Mouse (Mus musculus): ENCODE results near the gene Tgfb1. TPM values are rescaled to one million over a fixed set of nuclear protein-coding genes. Genes with fewer than 3 reads are reported as not detected.

The Tgfb1 gene
- polyA plus RNA-seq, 1 experiment from 2014 or later, result 2.1 TPM

- Histone ChIP-seq H3K9me3 (no peaks in the 10 kb centered on the region), H3K27me3 (peaks cover 48% of the 10 kb centered on the region)
- no peak for ATAC-seq (ENCODE audit: low read depth)
These were observed 9.8 kb upstream of the Tgfb1 start for GRCm38 (mm10) chr7:25677013-25677412.

GRCm38 (mm10) chr7:25679971-25680370 is 6.8 kb upstream of the Tgfb1 start:
- Histone ChIP-seq H3K4me3 (peak overlapping the region; percentile 49), H3K9me3 (no peaks in the 10 kb centered on the region), H3K4me1 (replicated peaks) (peaks cover 39% of the 10 kb centered on the region), H3K9ac (peak overlapping the region; percentile 69; the same call in 1 of the 2 replicates), H3K36me3 (no peaks in the 10 kb centered on the region), H3K27me3 (peaks cover 32% of the 10 kb centered on the region), H3K27ac (replicated peaks) (peak overlapping the region; percentile 94; the same call in 1 of the 2 replicates), H3K4me2 (peak overlapping the region; percentile 55)
- 8% methylated on average over 6 of the region's 6 CpGs for WGBS
- no peak for ATAC-seq (ENCODE audit: low read depth)

More at GRCm38 (mm10) chr7:25677013-25677412, 9.8 kb upstream of the Tgfb1 start:
- Histone ChIP-seq H3K4me2 (no peak overlapping the region), H3K4me1 (replicated peaks) (peaks cover 41% of the 10 kb centered on the region), H3K27ac (replicated peaks) (peak overlapping the region; percentile 78), H3K9ac (no peak overlapping the region), H3K36me3 (no peaks in the 10 kb centered on the region), H3K4me3 (no peak overlapping the region)
- WGBS, result 89% methylated on average over 7 of the region's 7 CpGs

DNA sequence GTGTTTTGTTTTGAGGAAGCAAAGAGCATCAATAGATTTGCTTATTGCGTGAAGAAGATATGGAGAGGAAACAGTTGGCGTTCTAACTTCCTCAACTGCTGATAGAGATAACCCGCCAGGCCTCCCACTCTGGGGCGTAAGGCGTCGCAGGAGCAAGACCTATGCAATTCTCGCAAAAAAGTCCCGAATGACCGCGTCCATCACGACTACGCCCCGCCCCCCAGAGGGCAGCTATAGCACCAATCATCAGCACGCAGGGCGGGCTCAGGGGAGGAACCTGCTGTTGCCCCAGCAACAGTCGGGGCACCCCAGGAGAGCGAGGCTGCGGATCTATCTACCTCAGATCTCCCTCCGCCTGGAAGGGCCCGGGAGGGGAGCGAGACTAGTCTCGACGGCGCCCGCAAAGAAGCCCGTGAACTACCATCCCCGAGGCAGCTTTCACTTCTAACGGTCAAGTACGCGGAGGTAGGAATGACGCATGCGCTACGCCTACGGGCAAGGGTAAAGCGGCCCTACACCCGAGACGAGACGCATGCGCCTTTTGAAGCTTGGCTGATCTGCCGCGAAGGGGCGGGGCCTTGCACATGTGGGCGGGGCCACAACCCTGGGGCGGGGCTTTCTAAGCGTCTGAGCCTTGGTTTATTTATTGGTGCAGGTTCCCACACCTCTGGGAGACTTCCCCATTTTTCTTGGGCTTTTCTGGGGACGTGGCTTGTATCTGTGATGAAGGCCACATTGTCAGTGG is 6.1 kb upstream of the Tgfb1 start, which contains the start of gene B9d2:
Gene B9d2, plus strand, starts transcription at position 267 of the 745 bp plus-strand sequence.
- H3K4me3 ChIP-seq, result peak within 1 kb of the TSS; percentile 49
- peaks cover 33% of the 10 kb centered on the region for H3K4me1 ChIP-seq (replicated peaks)
- peak within 1 kb of the TSS; percentile 94 for H3K27ac ChIP-seq (replicated peaks)
- no peaks in the 10 kb centered on the region for H3K9me3 ChIP-seq
- ATAC-seq (ENCODE audit: low read depth), result peak; percentile 91
- H3K9ac ChIP-seq, result peak within 1 kb of the TSS; percentile 69
- peak within 1 kb of the TSS; percentile 55 for H3K4me2 ChIP-seq
- H3K27me3 ChIP-seq, result peaks cover 32% of the 10 kb centered on the region
- no peaks in the 10 kb centered on the region for H3K36me3 ChIP-seq
- WGBS, result under 1% methylated on average over 46 of the region's 46 CpGs

DNA sequence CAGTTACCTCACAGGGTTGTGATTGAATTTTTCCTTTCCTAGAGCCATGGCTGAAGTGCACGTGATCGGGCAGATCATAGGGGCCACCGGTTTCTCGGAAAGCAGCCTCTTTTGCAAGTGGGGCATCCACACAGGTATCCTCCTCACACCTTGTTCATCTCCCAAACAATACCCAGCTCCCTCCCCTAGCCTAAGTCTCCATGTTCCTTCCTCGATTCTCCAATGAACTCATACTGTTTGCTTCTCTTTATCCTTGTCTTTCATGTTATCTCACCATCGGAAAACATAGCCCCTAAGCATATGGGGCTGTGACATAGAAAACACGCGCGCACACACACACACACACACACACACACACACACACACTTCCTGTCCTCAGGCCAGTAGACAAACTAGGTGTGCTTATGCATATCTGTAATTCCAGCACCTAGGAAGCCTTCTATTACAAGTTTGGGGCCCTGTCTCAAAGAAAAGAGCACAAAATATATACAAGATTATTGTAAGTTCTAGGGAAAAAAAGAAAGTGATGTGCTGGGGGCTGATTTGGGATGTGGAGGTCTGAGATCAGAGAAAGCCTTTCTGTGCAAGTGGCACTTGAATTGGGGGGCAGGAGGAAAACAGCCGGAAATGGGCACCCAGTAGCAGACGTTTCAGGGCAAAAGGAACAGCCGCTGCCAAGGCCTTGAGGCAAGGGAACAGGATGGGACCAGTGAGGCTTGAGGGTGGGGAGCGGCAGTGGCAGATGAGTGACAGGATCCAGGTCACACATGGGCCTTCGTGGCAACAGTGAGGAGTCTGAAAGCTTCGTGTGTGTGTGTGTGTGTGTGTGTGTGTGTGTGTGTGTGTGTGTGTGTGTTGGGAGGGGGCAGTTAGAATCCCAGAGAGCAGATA is 5.2 kb upstream of the Tgfb1 start:
- peak overlapping the region; percentile 94 for H3K27ac ChIP-seq (replicated peaks)

GRCm38 (mm10) chr7:25683474-25684180 is 3.2 kb upstream of the Tgfb1 start:
- Histone ChIP-seq H3K9me3 (no peaks in the 10 kb centered on the region), H3K4me2 (no peak overlapping the region), H3K36me3 (no peaks in the 10 kb centered on the region), H3K27ac (replicated peaks) (no peak overlapping the region), H3K4me1 (replicated peaks) (peaks cover 53% of the 10 kb centered on the region), H3K27me3 (peaks cover 48% of the 10 kb centered on the region), H3K9ac (no peak overlapping the region), H3K4me3 (no peak overlapping the region)
- 68% methylated on average over 7 of the region's 7 CpGs for WGBS
- no peak for ATAC-seq (ENCODE audit: low read depth)

More for the DNA sequence above, 5.2 kb upstream of the Tgfb1 start:
- no peaks in the 10 kb centered on the region for H3K9me3 ChIP-seq
- peak overlapping the region; percentile 49 for H3K4me3 ChIP-seq
- peak overlapping the region; percentile 69 for H3K9ac ChIP-seq
- ATAC-seq (ENCODE audit: low read depth), result peak; percentile 9; the same call in 1 of the 2 replicates
- peak overlapping the region; percentile 55 for H3K4me2 ChIP-seq
- 59% methylated on average over 15 of the region's 15 CpGs for WGBS
- H3K4me1 ChIP-seq (replicated peaks), result peaks cover 38% of the 10 kb centered on the region
- H3K36me3 ChIP-seq, result no peaks in the 10 kb centered on the region
- peaks cover 32% of the 10 kb centered on the region for H3K27me3 ChIP-seq

GRCm38 (mm10) chr7:25684659-25685058 is 2.1 kb upstream of the Tgfb1 start:
- Histone ChIP-seq H3K4me1 (replicated peaks) (peaks cover 63% of the 10 kb centered on the region), H3K27me3 (peaks cover 51% of the 10 kb centered on the region), H3K4me3 (no peak overlapping the region), H3K9ac (no peak overlapping the region), H3K27ac (replicated peaks) (no peak overlapping the region), H3K9me3 (no peaks in the 10 kb centered on the region), H3K4me2 (no peak overlapping the region), H3K36me3 (no peaks in the 10 kb centered on the region)
- ATAC-seq (ENCODE audit: low read depth), result no peak
- 84% methylated on average over 6 of the region's 6 CpGs for WGBS

- peak overlapping the region; percentile 59 for H3K4me2 ChIP-seq
- no peak overlapping the region for H3K9ac ChIP-seq
- peak overlapping the region; percentile 44; the same call in 1 of the 2 replicates for H3K4me3 ChIP-seq
- H3K27me3 ChIP-seq, result peaks cover 65% of the 10 kb centered on the region
- ATAC-seq (ENCODE audit: low read depth), result no peak
- peaks cover 56% of the 10 kb centered on the region for H3K4me1 ChIP-seq (replicated peaks)
- WGBS, result 65% methylated on average over 21 of the region's 21 CpGs
- no peaks in the 10 kb centered on the region for H3K9me3 ChIP-seq
- H3K36me3 ChIP-seq, result no peaks in the 10 kb centered on the region
- H3K27ac ChIP-seq (replicated peaks), result no peak overlapping the region
These were observed 804 bp upstream of the Tgfb1 start for GRCm38 (mm10) chr7:25685926-25686470.

GRCm38 (mm10) chr7:25687811-25688401 is 1.1 kb downstream of the Tgfb1 start:
- under 1% methylated on average over 47 of the region's 47 CpGs for WGBS
- Histone ChIP-seq H3K27me3 (peaks cover 77% of the 10 kb centered on the region), H3K4me1 (replicated peaks) (peaks cover 41% of the 10 kb centered on the region), H3K4me2 (peak overlapping the region; percentile 59), H3K9me3 (no peaks in the 10 kb centered on the region), H3K27ac (replicated peaks) (no peak overlapping the region), H3K4me3 (peak overlapping the region; percentile 44), H3K9ac (peak overlapping the region; percentile 66), H3K36me3 (no peaks in the 10 kb centered on the region)
- ATAC-seq (ENCODE audit: low read depth), result no peak

- 2% methylated on average over 51 of the region's 52 CpGs for WGBS
- Histone ChIP-seq H3K4me2 (peak overlapping the region; percentile 59), H3K9ac (peak overlapping the region; percentile 66), H3K9me3 (no peaks in the 10 kb centered on the region), H3K27me3 (peaks cover 77% of the 10 kb centered on the region), H3K4me3 (peak overlapping the region; percentile 44), H3K36me3 (no peaks in the 10 kb centered on the region), H3K27ac (replicated peaks) (no peak overlapping the region), H3K4me1 (replicated peaks) (peaks cover 41% of the 10 kb centered on the region)
- 0 out of 2 replicates have a peak, but pooled peaks have one; percentile 23 for ATAC-seq (ENCODE audit: low read depth)
These were observed 2.2 kb downstream of the Tgfb1 start for GRCm38 (mm10) chr7:25688810-25689586.

GRCm38 (mm10) chr7:25689603-25690021 is 2.8 kb downstream of the Tgfb1 start:
- WGBS, result 14% methylated on average over 12 of the region's 12 CpGs
- Histone ChIP-seq H3K36me3 (no peaks in the 10 kb centered on the region), H3K27ac (replicated peaks) (no peak overlapping the region), H3K9me3 (no peaks in the 10 kb centered on the region), H3K4me1 (replicated peaks) (peaks cover 41% of the 10 kb centered on the region), H3K4me2 (peak overlapping the region; percentile 59), H3K9ac (peak overlapping the region; percentile 66; the same call in 1 of the 2 replicates), H3K4me3 (peak overlapping the region; percentile 44), H3K27me3 (peaks cover 76% of the 10 kb centered on the region)
- no peak for ATAC-seq (ENCODE audit: low read depth)

All from neural tube, embryonic 13.5 days (tissue).